Mouse (Mus musculus) midbrain, embryonic 15.5 days (tissue): Measurements from ENCODE around the gene Kcnh7. TPM values are rescaled to one million over a fixed set of nuclear protein-coding genes. Genes with fewer than 3 reads are reported as not detected.

Experiments
- ATAC-seq: fragments of 200-750 bp; cut with Nextera tagmentation; replicated peaks from 2 replicates; pipeline ENCODE4 v1.8.0; 2017; ENCODE audit warnings: moderate TSS enrichment
- H3K27ac ChIP-seq: fragments of 300-500 bp; sonication (generic); 2 replicates; pipeline ENCODE4 v1.5.1; 2015; ENCODE audit warnings: mild to moderate bottlenecking, inconsistent platforms
- H3K27me3 ChIP-seq: fragments of 300-500 bp; sonication (generic); replicated peaks from 2 replicates; pipeline ENCODE4 v1.6.1; 2015; ENCODE audit warnings: inconsistent platforms
- H3K36me3 ChIP-seq: fragments of 300-500 bp; sonication (generic); replicated peaks from 2 replicates; pipeline ENCODE4 v1.6.1; 2015; ENCODE audit warnings: inconsistent platforms
- H3K4me1 ChIP-seq: fragments of 300-500 bp; sonication (generic); 2 replicates; pipeline ENCODE4 v1.6.1; 2015; ENCODE audit warnings: inconsistent platforms
- H3K4me2 ChIP-seq: fragments of 300-500 bp; sonication (generic); 2 replicates; pipeline ENCODE4 v1.6.1; 2015; ENCODE audit warnings: inconsistent platforms, mild to moderate bottlenecking, moderate library complexity
- H3K4me3 ChIP-seq: fragments of 300-500 bp; sonication (generic); 2 replicates; pipeline ENCODE4 v1.5.1; 2015; ENCODE audit warnings: mild to moderate bottlenecking, inconsistent platforms
- H3K9ac ChIP-seq: fragments of 300-500 bp; sonication (generic); 2 replicates; pipeline ENCODE4 v1.6.1; 2015; ENCODE audit warnings: mild to moderate bottlenecking, inconsistent platforms
- H3K9me3 ChIP-seq: fragments of 300-500 bp; sonication (generic); 2 replicates; pipeline ENCODE4 v1.6.1; 2016; ENCODE audit warnings: inconsistent platforms
- WGBS: fragments of 180-500 bp; shearing (Covaris S2); methylation state at CpG from one replicate; pipeline ENCODE4 v1.1.7; 2015; ENCODE audit warnings: mixed read lengths; 5-methylcytosine and 5-hydroxymethylcytosine counted together
- polyA plus RNA-seq: library from polyadenylated mRNA; unstranded; fragments of >200 nt; fragmentation: Nextera tagmentation; extraction: Ambion mirVana; gene quantifications from 2 replicates; pipeline ENCODE4 v1.2.1, GENCODE M21; 2015

Gene Kcnh7
- polyA plus RNA-seq, 1 experiment from 2014 or later: 10.3 TPM

GRCm38 (mm10) chr2:62923803-62924202, 260.3 kb downstream of the Kcnh7 start:
- no peaks in the 10 kb centered on the region for H3K36me3 ChIP-seq
- H3K4me2 ChIP-seq: no peak overlapping the region
- H3K9me3 ChIP-seq: no peaks in the 10 kb centered on the region
- H3K27ac ChIP-seq: no peak overlapping the region
- H3K9ac ChIP-seq: no peak overlapping the region
- H3K27me3 ChIP-seq: no peaks in the 10 kb centered on the region
- no peak overlapping the region for H3K4me3 ChIP-seq
- H3K4me1 ChIP-seq: no peaks in the 10 kb centered on the region
- no peak for ATAC-seq
- 77% methylated on average over 4 of the region's 4 CpGs for WGBS

- WGBS: 89% methylated on average over 3 of the region's 3 CpGs
- ATAC-seq: no peak
Observed at GRCm38 (mm10) chr2:62907688-62908087, 276.4 kb downstream of the Kcnh7 start.

GRCm38 (mm10) chr2:62902363-62903353, 281.4 kb downstream of the Kcnh7 start:
- Histone ChIP-seq H3K4me2 (no peak overlapping the region), H3K27ac (no peak overlapping the region), H3K9me3 (no peaks in the 10 kb centered on the region), H3K9ac (no peak overlapping the region), H3K36me3 (no peaks in the 10 kb centered on the region), H3K27me3 (no peaks in the 10 kb centered on the region), H3K4me1 (no peaks in the 10 kb centered on the region), H3K4me3 (no peak overlapping the region)
- WGBS: 73% methylated on average over 1 of the region's 1 CpGs
- ATAC-seq: no peak

More at GRCm38 (mm10) chr2:62907688-62908087, 276.4 kb downstream of the Kcnh7 start:
- no peak overlapping the region for H3K4me2 ChIP-seq
- H3K4me3 ChIP-seq: no peak overlapping the region
- H3K27ac ChIP-seq: no peak overlapping the region
- no peaks in the 10 kb centered on the region for H3K4me1 ChIP-seq
- no peaks in the 10 kb centered on the region for H3K27me3 ChIP-seq
- no peak overlapping the region for H3K9ac ChIP-seq
- H3K9me3 ChIP-seq: no peaks in the 10 kb centered on the region
- H3K36me3 ChIP-seq: no peaks in the 10 kb centered on the region

GRCm38 (mm10) chr2:62878763-62879162, 305.3 kb downstream of the Kcnh7 start:
- Histone ChIP-seq H3K27ac (no peak overlapping the region), H3K9ac (no peak overlapping the region), H3K9me3 (no peaks in the 10 kb centered on the region), H3K4me3 (no peak overlapping the region), H3K36me3 (no peaks in the 10 kb centered on the region), H3K4me2 (no peak overlapping the region), H3K4me1 (0 out of 2 replicates have a peak, but pooled peaks cover 3% of the 10 kb centered on the region), H3K27me3 (no peaks in the 10 kb centered on the region)
- ATAC-seq: no peak
- 64% methylated on average over 4 of the region's 4 CpGs for WGBS

- no peak overlapping the region for H3K4me2 ChIP-seq
- H3K4me1 ChIP-seq: no peaks in the 10 kb centered on the region
- H3K9ac ChIP-seq: no peak overlapping the region
- no peak overlapping the region for H3K27ac ChIP-seq
- no peaks in the 10 kb centered on the region for H3K36me3 ChIP-seq
- H3K4me3 ChIP-seq: no peak overlapping the region
- ATAC-seq: no peak
- H3K27me3 ChIP-seq: no peaks in the 10 kb centered on the region
- H3K9me3 ChIP-seq: no peaks in the 10 kb centered on the region
- WGBS: 76% methylated on average over 3 of the region's 3 CpGs
Observed at GRCm38 (mm10) chr2:62855391-62855790, 328.7 kb downstream of the Kcnh7 start.

- Histone ChIP-seq H3K27me3 (no peaks in the 10 kb centered on the region), H3K9ac (no peak overlapping the region), H3K4me1 (no peaks in the 10 kb centered on the region), H3K9me3 (no peaks in the 10 kb centered on the region), H3K36me3 (no peaks in the 10 kb centered on the region), H3K27ac (no peak overlapping the region), H3K4me2 (no peak overlapping the region), H3K4me3 (no peak overlapping the region)
- WGBS: 88% methylated on average over 1 of the region's 1 CpGs
- ATAC-seq: no peak
Observed at GRCm38 (mm10) chr2:62842630-62843029, 341.5 kb downstream of the Kcnh7 start.

- 83% methylated on average over 1 of the region's 1 CpGs for WGBS
- no peak overlapping the region for H3K4me2 ChIP-seq
- H3K9ac ChIP-seq: no peak overlapping the region
- no peak overlapping the region for H3K4me3 ChIP-seq
- no peak for ATAC-seq
- H3K27ac ChIP-seq: no peak overlapping the region
- no peaks in the 10 kb centered on the region for H3K4me1 ChIP-seq
- H3K27me3 ChIP-seq: no peaks in the 10 kb centered on the region
- no peaks in the 10 kb centered on the region for H3K36me3 ChIP-seq
- no peaks in the 10 kb centered on the region for H3K9me3 ChIP-seq
Observed at GRCm38 (mm10) chr2:62834261-62834660, 349.8 kb downstream of the Kcnh7 start.

- Histone ChIP-seq H3K4me3 (no peak overlapping the region), H3K9me3 (no peaks in the 10 kb centered on the region), H3K27me3 (no peaks in the 10 kb centered on the region), H3K27ac (no peak overlapping the region), H3K9ac (no peak overlapping the region), H3K36me3 (no peaks in the 10 kb centered on the region), H3K4me2 (no peak overlapping the region), H3K4me1 (no peaks in the 10 kb centered on the region)
- ATAC-seq: peak; percentile 63; the same call in 1 of the 2 replicates
- 38% methylated on average over 2 of the region's 2 CpGs for WGBS
Observed at GRCm38 (mm10) chr2:62819231-62819630, 364.9 kb downstream of the Kcnh7 start.

GRCm38 (mm10) chr2:62816016-62816415, 368.1 kb downstream of the Kcnh7 start:
- no peaks in the 10 kb centered on the region for H3K4me1 ChIP-seq
- 87% methylated on average over 3 of the region's 3 CpGs for WGBS
- no peaks in the 10 kb centered on the region for H3K9me3 ChIP-seq
- H3K4me2 ChIP-seq: no peak overlapping the region
- H3K36me3 ChIP-seq: no peaks in the 10 kb centered on the region
- H3K27ac ChIP-seq: no peak overlapping the region
- H3K27me3 ChIP-seq: no peaks in the 10 kb centered on the region
- H3K9ac ChIP-seq: no peak overlapping the region
- no peak overlapping the region for H3K4me3 ChIP-seq
- no peak for ATAC-seq

- 36% methylated on average over 4 of the region's 4 CpGs for WGBS
- peak; percentile 73 for ATAC-seq
- H3K4me3 ChIP-seq: no peak overlapping the region
- H3K36me3 ChIP-seq: no peaks in the 10 kb centered on the region
- no peak overlapping the region for H3K27ac ChIP-seq
- no peak overlapping the region for H3K9ac ChIP-seq
- H3K4me2 ChIP-seq: no peak overlapping the region
- no peaks in the 10 kb centered on the region for H3K27me3 ChIP-seq
- no peaks in the 10 kb centered on the region for H3K9me3 ChIP-seq
- H3K4me1 ChIP-seq: 0 out of 2 replicates have a peak, but pooled peaks cover 9% of the 10 kb centered on the region
Observed at GRCm38 (mm10) chr2:62808813-62809212, 375.3 kb downstream of the Kcnh7 start.

- H3K36me3 ChIP-seq: no peaks in the 10 kb centered on the region
- H3K27me3 ChIP-seq: no peaks in the 10 kb centered on the region
- H3K4me3 ChIP-seq: no peak overlapping the region
- no peaks in the 10 kb centered on the region for H3K9me3 ChIP-seq
- 0 out of 2 replicates have a peak, but pooled peaks cover 9% of the 10 kb centered on the region for H3K4me1 ChIP-seq
- H3K9ac ChIP-seq: no peak overlapping the region
- peak; percentile 90 for ATAC-seq
- no peak overlapping the region; the same call in 1 of the 2 replicates for H3K27ac ChIP-seq
- no peak overlapping the region for H3K4me2 ChIP-seq
- 19% methylated on average over 3 of the region's 3 CpGs for WGBS
Observed at GRCm38 (mm10) chr2:62807476-62807882, 376.6 kb downstream of the Kcnh7 start.

GRCm38 (mm10) chr2:62806931-62807330, 377.2 kb downstream of the Kcnh7 start:
- Histone ChIP-seq H3K9me3 (no peaks in the 10 kb centered on the region), H3K4me1 (0 out of 2 replicates have a peak, but pooled peaks cover 9% of the 10 kb centered on the region), H3K27me3 (no peaks in the 10 kb centered on the region), H3K27ac (no peak overlapping the region), H3K4me2 (no peak overlapping the region), H3K36me3 (no peaks in the 10 kb centered on the region), H3K4me3 (no peak overlapping the region), H3K9ac (no peak overlapping the region)
- ATAC-seq: peak; percentile 50
- 83% methylated on average over 3 of the region's 3 CpGs for WGBS
